Mouse (Mus musculus) left cerebral cortex, adult 8-10 months (tissue): ENCODE results near the gene Abl2. TPM values are rescaled to one million over a fixed set of nuclear protein-coding genes. Genes with fewer than 3 reads are reported as not detected.
"Not testable (repeated sequence)": the region's sequence is repeated elsewhere in the genome, so short reads cannot be mapped to it uniquely, and the experiment has no call there.

Experiments
- DNase-seq, 2 experiments: peaks; one replicate each; pipeline ENCODE4 v3.0.0; 2022; ENCODE audit warnings: low spot score in 2 of 2
- total RNA-seq, 4 experiments: library from RNA; stranded (reverse); gene quantifications; 2 replicates each; pipeline ENCODE4 v1.2.4; 2022

Gene Abl2
- 10 to 100 TPM; 58.0 to 62.1 (median 60.6) TPM for total RNA-seq

DNA sequence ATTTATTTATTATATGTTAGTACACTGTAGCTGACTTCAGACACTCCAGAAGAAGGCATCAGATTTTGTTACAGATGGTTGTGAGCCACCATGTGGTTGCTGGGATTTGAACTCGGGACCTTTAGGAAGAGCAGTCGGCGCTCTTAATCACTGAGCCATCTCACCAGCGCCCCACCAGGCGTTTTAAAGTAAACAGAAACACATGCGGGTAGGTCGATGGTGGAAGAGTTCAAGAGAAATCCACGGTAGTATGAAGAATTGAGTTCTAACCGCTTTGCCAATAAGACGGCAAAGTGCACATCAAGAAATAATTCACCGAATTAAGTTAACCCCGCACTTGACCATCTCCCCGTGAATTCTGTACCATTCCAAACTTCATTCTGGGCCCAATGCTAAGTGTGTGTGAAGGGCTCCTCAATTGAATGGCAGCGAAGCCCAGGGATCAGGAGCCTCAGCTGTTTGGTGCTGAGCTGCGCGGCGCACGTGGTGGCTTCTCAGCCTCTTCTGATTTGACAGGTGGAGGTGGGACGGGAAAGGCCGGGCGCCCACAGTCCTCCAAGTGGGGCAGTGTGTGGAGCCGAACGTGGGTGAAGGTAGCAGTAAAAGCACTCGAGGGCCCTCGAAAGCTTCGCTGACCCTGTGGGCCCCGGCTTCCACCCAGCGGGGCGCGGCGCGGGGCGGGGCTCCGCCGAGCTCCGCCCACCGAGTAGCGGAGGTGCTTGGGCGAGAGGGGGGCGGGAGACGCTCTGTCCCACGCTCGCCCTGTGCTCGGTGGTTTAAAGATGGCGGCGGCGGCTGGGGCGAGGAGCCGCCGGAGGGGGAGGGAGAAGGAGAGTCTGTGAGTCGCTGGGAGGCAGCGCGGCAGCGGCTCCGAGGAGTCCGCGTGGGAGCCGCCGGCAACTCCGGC lies at the start of gene Abl2:
Gene Abl2 (plus strand): TSS at position 763 of the 907 bp plus-strand sequence.
- peak; percentile 75 to 87 for DNase-seq

- DNase-seq = no peak
Observed at GRCm38 (mm10) chr1:156520136-156520780, 38.3 kb upstream of the Abl2 start.

GRCm38 (mm10) chr1:156521796-156522517 lies 36.6 kb upstream of the Abl2 start:
- DNase-seq = no peak

DNA sequence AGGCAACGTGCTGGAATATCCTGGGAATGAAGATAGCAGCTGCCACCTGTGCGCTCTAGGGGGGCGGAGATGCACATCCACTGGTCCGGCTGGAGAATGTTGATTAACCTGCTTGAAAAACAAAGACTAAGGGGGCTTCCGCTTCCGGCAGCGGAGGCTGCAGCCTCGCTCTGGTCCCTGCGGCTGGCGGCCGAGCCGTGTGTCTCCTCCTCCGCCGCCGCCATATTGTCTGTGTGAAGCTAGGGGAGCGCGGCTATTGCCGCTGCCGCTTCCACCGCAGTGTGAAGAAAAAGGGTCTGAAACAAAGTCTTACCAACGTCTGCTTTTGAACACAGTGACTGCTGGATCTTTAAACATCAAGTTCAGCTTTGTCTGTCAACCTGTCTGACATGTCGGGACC lies 34.7 kb upstream of the Abl2 start, which contains the start of gene Gm10031:
Gene Gm10031 (plus strand): TSS at position 171 of the 400 bp plus-strand sequence.
- not testable (repeated sequence) for DNase-seq

DNA sequence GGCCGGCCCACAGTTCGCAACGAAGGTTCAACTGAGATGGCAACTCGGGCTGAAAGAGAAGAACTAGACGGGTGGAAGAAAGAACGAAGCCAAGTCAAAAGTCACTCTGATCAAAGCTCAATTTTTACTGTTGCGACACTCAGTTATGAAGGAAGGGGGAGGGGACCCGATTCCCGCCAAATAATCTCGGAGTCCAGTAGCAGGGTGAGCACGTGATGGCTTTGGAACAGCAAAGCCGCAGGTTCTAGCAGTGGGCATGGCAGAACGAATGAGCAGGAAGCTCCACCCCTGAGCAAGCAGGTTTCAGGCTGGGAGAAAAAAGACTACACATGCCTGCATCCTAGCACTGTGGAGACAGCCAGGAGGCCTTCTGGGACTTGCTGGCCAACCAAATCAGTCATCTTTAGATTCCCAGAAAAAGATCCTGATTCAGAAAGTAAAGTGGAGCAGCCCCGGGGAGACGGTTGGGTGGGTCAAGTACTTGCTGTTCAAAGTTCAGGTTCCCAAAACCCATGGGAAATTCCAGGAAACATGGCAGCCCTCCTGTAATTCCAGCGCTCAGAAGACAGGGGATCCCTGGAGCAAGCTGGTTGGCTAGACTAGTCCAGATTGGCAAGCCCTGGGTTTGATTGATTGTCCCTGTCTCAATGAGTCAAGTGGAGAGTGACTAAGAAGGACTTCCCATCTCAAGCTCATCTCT lies 26.0 kb upstream of the Abl2 start:
- DNase-seq = not testable (repeated sequence)

DNA sequence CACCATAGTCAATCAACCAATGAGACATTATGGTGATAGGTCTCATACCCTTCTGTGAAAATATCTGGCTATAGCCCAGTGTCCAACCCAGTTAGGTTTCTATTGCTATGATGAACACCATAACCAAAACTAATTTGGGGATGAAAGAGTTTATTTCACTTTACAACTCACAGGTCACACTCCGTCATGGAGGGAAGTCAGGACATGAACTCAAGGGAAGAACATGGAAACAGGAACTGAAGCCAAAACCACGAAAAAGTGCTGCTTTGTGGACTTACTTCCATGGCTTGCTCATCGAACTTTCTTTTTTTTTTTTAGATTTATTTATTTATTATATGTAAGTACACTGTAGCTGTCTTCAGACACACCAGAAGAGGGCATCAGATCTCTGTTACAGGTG lies 25.1 kb upstream of the Abl2 start:
- DNase-seq = no peak

DNA sequence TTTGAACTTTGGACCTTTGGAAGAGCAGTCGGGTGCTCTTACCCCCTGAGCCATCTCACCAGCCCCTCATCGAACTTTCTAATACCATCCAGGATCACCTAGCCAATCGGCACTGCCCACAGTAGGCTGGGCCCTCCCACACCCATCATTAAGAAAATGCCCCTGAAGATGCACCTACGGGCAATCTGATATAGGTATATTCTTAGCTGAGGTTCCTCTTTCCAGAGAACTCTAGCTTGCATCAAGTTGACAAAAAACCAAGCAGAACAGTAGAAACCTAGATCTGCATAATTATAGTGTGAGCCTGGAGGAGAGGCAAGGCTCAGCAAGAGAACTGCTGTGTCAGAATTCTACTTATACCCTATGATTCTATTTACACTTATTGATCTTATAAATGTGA lies 24.7 kb upstream of the Abl2 start:
- DNase-seq = no peak

- no peak for DNase-seq
Observed at GRCm38 (mm10) chr1:156537031-156537430, 21.6 kb upstream of the Abl2 start.

DNA sequence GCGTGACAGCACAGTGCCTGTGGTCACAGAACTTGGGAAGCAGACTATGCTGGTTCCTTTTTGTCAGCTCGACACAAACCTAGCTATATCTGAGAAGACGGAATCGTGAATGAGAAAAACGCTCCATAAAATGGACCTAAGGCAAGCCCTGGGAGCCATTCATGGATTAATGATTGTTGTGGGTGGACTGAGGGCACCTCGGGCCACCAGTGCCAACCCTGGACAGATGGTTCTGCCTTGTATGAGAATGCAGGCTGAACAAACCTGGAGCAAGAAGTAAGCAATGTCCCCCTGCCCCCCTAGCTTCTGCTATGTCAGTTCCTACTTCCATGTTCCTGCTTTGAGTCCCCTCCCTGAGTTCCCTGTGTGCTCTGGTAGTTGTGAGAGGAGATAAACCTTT lies 20.9 kb upstream of the Abl2 start:
- no peak for DNase-seq

DNA sequence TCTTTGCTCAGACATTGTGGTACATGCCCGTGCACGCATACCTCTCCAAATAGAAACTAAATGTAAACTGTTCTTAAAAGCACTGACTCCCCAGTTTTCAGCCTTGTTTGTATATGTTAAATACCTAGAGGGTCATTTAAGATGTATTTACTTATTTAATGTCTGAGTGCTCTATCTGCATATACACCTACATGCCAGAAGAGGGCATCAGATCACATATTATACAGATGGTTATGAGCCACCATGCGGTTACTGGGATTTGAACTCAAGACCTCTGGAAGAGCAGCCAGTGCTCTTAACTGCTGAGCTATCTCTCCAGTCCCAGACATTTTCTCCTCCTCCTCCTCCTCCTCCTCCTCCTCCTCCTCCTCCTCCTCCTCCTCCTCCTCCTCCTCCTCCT lies 20.2 kb upstream of the Abl2 start:
- no peak for DNase-seq

DNA sequence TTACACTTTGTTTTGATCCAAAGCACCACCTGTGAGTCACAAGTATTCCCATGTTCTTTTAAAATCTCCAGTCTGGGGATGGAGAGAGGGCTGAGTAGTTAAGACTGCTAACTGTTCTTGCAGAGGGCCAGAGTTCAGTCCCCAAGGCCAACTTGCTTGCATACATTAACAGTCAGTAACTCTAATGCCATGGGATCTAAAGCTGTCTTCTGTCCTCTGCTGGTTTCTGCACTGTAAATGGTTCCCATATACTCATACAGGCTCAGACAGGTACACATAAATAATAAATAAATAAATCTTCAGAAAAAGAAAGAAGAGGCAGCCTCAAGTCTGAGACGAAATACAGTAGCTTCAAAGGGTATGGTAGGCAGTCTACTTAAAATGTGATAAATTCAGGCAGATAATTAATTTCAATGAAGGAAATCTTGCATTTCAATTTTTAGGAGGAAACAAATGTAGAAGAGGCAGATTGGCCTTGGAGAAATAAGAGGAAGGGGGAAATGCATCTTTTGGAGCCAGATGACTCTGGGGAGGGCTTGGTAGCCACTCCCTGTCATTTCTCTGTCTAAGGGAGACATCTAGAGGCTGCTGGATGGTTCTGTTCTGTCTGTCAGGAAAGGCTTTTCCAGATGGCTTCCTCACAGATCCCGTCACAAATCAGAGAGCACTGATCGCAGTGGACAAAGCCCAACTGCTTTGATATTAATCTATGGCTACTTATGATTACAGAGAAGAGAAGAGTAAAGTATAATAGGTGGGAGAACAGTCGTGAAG lies 18.6 kb upstream of the Abl2 start:
- DNase-seq = no peak

GRCm38 (mm10) chr1:156543999-156544398 lies 14.6 kb upstream of the Abl2 start:
- DNase-seq = no peak

- DNase-seq = peak; percentile 34 to 60
Observed at GRCm38 (mm10) chr1:156558950-156559640, 509 bp downstream of the Abl2 start.

- no peak for DNase-seq
Observed at GRCm38 (mm10) chr1:156559641-156560020, 1.0 kb downstream of the Abl2 start.

- DNase-seq = no peak
Observed at GRCm38 (mm10) chr1:156560500-156560899, 1.9 kb downstream of the Abl2 start.

DNA sequence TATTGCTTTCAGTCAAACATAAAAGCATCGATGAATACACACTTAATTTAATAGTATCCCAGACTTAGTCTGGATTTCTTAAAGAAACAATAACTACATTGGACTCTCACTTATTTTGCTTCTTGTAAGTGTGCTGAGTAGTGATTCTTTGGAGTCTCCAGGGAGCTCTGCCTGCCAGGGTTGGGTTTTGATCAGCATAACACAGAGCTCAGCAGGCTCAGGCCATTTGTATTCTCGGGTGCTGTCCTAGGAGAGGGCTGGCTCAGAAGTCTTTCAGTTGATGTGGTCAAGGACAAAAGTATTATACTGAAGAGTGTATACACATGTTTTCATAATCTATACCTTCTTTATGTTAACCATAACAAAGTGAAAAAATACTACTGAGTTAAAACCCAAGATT lies 6.7 kb downstream of the Abl2 start:
- DNase-seq = no peak

- DNase-seq = no peak
Observed at GRCm38 (mm10) chr1:156566132-156566531, 7.5 kb downstream of the Abl2 start.

GRCm38 (mm10) chr1:156569615-156570014 lies 11.0 kb downstream of the Abl2 start:
- no peak for DNase-seq

GRCm38 (mm10) chr1:156572952-156573351 lies 14.4 kb downstream of the Abl2 start:
- DNase-seq = no peak

DNA sequence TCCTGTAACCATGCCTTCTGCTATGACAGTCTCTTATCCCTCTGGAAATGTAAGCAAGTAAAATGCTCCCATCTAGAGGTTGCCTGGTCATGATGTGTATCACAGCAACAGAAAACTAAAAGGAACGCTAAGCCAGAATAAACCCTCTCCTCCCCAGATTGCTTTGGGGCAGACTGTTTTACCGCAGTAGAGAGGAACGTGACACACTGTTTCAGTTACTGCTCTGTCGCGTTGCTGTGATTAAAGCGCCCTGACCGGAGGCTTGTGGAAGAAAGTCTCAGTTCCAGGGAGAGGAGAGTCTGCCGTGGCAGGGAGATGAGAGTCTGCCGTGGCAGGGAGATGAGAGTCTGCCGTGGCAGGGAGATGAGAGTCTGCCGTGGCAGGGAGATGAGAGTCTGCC lies 22.6 kb downstream of the Abl2 start:
- DNase-seq = no peak
